Mouse (Mus musculus): Measurements from ENCODE around the gene Atp5c1. TPM values are rescaled to one million over a fixed set of nuclear protein-coding genes. Genes with fewer than 3 reads are reported as not detected.

Gene Atp5c1
- polyA plus RNA-seq, 1 experiment from 2014 or later = 585 TPM

DNA sequence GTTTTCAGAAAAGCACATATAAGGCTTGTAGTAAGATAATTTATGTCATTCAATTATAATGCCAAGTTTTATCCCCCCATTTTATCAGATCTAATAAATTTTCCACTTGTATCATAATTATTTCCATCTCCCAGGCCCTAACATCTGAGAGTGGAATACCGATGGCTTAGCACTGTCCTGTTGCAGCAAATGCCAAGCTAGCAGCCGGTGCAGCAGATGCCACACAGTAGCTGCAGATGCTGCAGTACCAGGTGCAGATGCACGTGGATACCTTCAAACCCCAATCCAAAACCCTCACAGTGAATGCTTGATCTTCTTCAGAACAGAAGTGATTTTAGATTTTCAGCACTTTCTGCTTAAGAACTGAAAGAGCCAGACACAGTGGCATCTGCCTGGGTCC is 45.3 kb downstream of the Atp5c1 start:
- Histone ChIP-seq H3K4me1 (replicated peaks; ENCODE audit: control insufficient read depth, insufficient read depth, low read length) (peaks cover 6% of the 10 kb centered on the region; the same call in 1 of the 2 replicates), H3K9ac (ENCODE audit: low read depth, low read length) (no peak overlapping the region), H3K9me3 (ENCODE audit: control insufficient read depth, low read length) (no peaks in the 10 kb centered on the region), H3K4me3 (ENCODE audit: low read depth, low read length) (no peak overlapping the region), H3K27ac (ENCODE audit: low read depth, low read length) (no peak overlapping the region), H3K4me2 (no peak overlapping the region), H3K36me3 (ENCODE audit: control insufficient read depth, insufficient read depth, low read length) (no peaks in the 10 kb centered on the region), H3K27me3 (replicated peaks; ENCODE audit: control insufficient read depth, insufficient read depth, low read length) (no peaks in the 10 kb centered on the region)
- DNase-seq (ENCODE audit: low spot score) = no peak
- WGBS = 86% methylated on average over 3 of the region's 3 CpGs
- ATAC-seq (replicated peaks; ENCODE audit: low FRiP score) = no peak

DNA sequence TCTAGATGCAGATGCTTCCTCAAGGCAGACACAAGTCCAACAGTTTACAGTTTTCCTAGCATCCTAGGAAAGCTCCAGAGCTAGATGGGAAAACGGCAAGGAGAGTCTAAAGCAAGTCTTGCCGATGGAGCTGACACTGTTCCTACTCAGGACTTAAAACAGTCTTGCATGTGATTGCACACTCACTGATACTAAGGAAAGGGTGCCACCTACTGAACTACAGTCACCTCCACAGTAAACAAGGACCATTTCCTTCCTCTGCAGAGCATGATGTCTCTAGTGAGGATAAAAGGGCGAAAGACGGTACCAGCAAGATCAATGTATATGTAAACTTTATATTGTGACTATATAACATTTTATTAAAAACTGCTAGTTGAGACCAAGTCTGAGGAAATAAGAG is 46.6 kb downstream of the Atp5c1 start:
- ATAC-seq (replicated peaks; ENCODE audit: low FRiP score) (0 out of 2 replicates have a peak, but pooled peaks have one; percentile 43), DNase-seq (ENCODE audit: low spot score) (no peak)
- Histone ChIP-seq H3K4me3 (ENCODE audit: low read depth, low read length) (no peak overlapping the region), H3K4me1 (replicated peaks; ENCODE audit: control insufficient read depth, insufficient read depth, low read length) (peaks cover 6% of the 10 kb centered on the region; the same call in 1 of the 2 replicates), H3K4me2 (no peak overlapping the region), H3K36me3 (ENCODE audit: control insufficient read depth, insufficient read depth, low read length) (no peaks in the 10 kb centered on the region), H3K9ac (ENCODE audit: low read depth, low read length) (no peak overlapping the region), H3K27me3 (replicated peaks; ENCODE audit: control insufficient read depth, insufficient read depth, low read length) (no peaks in the 10 kb centered on the region), H3K9me3 (ENCODE audit: control insufficient read depth, low read length) (no peaks in the 10 kb centered on the region), H3K27ac (ENCODE audit: low read depth, low read length) (no peak overlapping the region)
- WGBS = 57% methylated on average over 4 of the region's 4 CpGs

DNA sequence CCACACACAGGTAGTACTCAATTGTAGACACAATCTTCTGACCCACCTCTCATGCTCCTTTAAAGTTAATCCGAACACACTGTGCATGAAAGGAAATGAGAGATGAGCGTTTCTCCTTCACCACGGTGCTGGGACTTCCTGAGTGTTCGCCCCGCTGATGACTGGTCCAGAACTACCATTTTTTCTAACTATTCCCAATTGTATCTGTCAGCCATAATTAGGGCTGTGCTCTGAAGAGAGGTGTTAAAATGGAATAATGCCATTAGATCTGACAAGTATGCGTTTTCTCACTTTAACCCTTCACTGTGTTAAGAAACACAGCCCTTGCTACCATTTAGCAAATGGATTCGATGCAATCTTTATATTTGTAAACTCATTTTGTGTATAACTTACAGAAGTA is 50.6 kb downstream of the Atp5c1 start:
- Histone ChIP-seq H3K4me2 (no peak overlapping the region), H3K36me3 (ENCODE audit: control insufficient read depth, insufficient read depth, low read length) (no peaks in the 10 kb centered on the region; the same call in 1 of the 2 replicates), H3K4me1 (replicated peaks; ENCODE audit: control insufficient read depth, insufficient read depth, low read length) (peaks cover 9% of the 10 kb centered on the region; the same call in 1 of the 2 replicates), H3K4me3 (ENCODE audit: low read depth, low read length) (no peak overlapping the region), H3K9me3 (ENCODE audit: control insufficient read depth, low read length) (no peaks in the 10 kb centered on the region), H3K9ac (ENCODE audit: low read depth, low read length) (no peak overlapping the region), H3K27ac (ENCODE audit: low read depth, low read length) (no peak overlapping the region), H3K27me3 (replicated peaks; ENCODE audit: control insufficient read depth, insufficient read depth, low read length) (no peaks in the 10 kb centered on the region)
- DNase-seq (ENCODE audit: low spot score) (no peak), ATAC-seq (replicated peaks; ENCODE audit: low FRiP score) (no peak)
- whole genome bisulfite sequencing = 82% methylated on average over 7 of the region's 7 CpGs

DNA sequence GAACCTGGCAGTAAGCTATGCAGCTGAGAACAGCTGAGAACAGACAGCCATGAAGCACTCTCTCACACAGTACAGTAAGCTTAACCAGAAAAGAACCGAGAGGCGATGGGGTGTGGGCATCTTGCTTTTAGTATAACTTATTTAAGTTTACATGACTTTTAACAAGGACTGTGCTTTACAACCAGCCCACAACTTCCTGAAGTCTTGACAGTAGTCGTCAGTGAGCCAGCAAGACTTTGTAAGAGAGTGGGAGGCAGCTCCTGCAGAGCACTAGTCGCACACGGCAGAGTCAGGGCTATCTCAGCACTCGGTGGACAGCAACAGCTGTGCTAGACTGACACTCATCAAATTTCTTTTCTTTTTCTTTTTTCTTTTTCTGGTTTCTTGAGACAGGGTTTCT is 56.0 kb downstream of the Atp5c1 start:
- Histone ChIP-seq H3K4me1 (replicated peaks; ENCODE audit: control insufficient read depth, insufficient read depth, low read length) (0 out of 2 replicates have a peak, but pooled peaks cover 3% of the 10 kb centered on the region), H3K9me3 (ENCODE audit: control insufficient read depth, low read length) (no peaks in the 10 kb centered on the region), H3K36me3 (ENCODE audit: control insufficient read depth, insufficient read depth, low read length) (no peaks in the 10 kb centered on the region; the same call in 1 of the 2 replicates), H3K27me3 (replicated peaks; ENCODE audit: control insufficient read depth, insufficient read depth, low read length) (no peaks in the 10 kb centered on the region), H3K27ac (ENCODE audit: low read depth, low read length) (no peak overlapping the region), H3K4me2 (no peak overlapping the region), H3K4me3 (ENCODE audit: low read depth, low read length) (no peak overlapping the region), H3K9ac (ENCODE audit: low read depth, low read length) (no peak overlapping the region)
- ATAC-seq (replicated peaks; ENCODE audit: low FRiP score) (no peak), DNase-seq (ENCODE audit: low spot score) (no peak)
- WGBS = 75% methylated on average over 6 of the region's 6 CpGs

DNA sequence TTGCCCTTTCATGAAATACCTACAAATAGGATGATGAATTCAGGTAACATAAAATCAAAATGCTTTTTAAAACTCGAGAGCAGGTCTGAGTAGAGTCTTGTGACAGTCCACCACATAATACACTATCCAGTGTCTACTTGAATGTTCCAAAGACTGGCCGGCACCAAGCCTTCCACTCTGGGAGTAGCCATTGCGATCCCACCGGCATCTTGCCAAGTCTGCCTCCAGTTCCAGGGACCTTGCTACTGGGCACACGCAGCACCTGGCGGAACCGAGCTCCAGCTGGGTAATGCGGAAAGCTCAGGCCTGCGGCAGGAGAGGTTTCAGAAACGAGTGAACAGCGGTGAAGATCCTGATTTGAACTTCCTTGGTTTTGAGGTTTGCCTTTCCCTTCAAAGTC is 59.0 kb downstream of the Atp5c1 start:
- H3K9ac ChIP-seq (ENCODE audit: low read depth, low read length) = no peak overlapping the region
- ATAC-seq (replicated peaks; ENCODE audit: low FRiP score) (no peak), DNase-seq (ENCODE audit: low spot score) (no peak)
- H3K36me3 ChIP-seq (ENCODE audit: control insufficient read depth, insufficient read depth, low read length) = no peaks in the 10 kb centered on the region; the same call in 1 of the 2 replicates
- 89% methylated on average over 11 of the region's 11 CpGs for WGBS
- H3K4me2 ChIP-seq = no peak overlapping the region
- H3K9me3 ChIP-seq (ENCODE audit: control insufficient read depth, low read length) = no peaks in the 10 kb centered on the region
- H3K4me1 ChIP-seq (replicated peaks; ENCODE audit: control insufficient read depth, insufficient read depth, low read length) = no peaks in the 10 kb centered on the region
- no peak overlapping the region for H3K27ac ChIP-seq (ENCODE audit: low read depth, low read length)
- H3K4me3 ChIP-seq (ENCODE audit: low read depth, low read length) = no peak overlapping the region
- no peaks in the 10 kb centered on the region for H3K27me3 ChIP-seq (replicated peaks; ENCODE audit: control insufficient read depth, insufficient read depth, low read length)

DNA sequence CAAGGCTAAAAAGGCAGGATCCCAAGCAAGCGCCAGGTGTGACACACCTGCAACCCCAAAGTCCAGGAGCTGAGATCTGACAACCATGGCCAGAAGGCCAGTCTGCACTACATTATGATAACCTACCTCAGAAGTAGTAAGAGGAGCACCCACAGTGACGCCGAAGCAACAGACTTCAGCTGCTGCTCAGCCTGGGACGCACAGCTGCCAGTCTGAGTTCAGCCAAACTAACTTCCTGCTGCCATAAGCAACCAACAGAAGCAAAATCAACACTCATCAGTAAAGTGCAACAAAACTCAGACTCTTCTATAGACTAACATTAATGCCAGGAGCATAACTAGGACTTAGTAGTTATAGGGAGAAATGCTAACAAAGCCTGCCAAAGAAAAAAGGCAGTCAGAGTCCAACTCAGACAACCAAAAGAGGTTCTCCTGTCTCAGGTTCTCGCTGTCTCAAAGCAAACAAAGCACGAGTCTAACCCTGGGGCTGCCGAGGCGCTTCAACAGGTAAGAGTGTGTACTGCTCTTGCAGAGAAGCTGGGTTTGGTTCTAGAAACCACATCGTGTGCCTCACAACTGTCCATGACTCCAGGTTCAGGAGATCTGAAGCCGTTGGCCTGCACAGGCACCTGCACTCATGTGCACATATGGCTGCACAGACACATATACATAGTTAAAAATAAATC is 65.2 kb downstream of the Atp5c1 start:
- Histone ChIP-seq H3K9me3 (ENCODE audit: control insufficient read depth, low read length) (no peaks in the 10 kb centered on the region), H3K27ac (ENCODE audit: low read depth, low read length) (no peak overlapping the region), H3K4me1 (replicated peaks; ENCODE audit: control insufficient read depth, insufficient read depth, low read length) (no peaks in the 10 kb centered on the region), H3K9ac (ENCODE audit: low read depth, low read length) (no peak overlapping the region), H3K27me3 (replicated peaks; ENCODE audit: control insufficient read depth, insufficient read depth, low read length) (no peaks in the 10 kb centered on the region), H3K36me3 (ENCODE audit: control insufficient read depth, insufficient read depth, low read length) (no peaks in the 10 kb centered on the region), H3K4me3 (ENCODE audit: low read depth, low read length) (no peak overlapping the region), H3K4me2 (no peak overlapping the region)
- DNase-seq (ENCODE audit: low spot score) (no peak), ATAC-seq (replicated peaks; ENCODE audit: low FRiP score) (no peak)
- WGBS = 80% methylated on average over 10 of the region's 10 CpGs

DNA sequence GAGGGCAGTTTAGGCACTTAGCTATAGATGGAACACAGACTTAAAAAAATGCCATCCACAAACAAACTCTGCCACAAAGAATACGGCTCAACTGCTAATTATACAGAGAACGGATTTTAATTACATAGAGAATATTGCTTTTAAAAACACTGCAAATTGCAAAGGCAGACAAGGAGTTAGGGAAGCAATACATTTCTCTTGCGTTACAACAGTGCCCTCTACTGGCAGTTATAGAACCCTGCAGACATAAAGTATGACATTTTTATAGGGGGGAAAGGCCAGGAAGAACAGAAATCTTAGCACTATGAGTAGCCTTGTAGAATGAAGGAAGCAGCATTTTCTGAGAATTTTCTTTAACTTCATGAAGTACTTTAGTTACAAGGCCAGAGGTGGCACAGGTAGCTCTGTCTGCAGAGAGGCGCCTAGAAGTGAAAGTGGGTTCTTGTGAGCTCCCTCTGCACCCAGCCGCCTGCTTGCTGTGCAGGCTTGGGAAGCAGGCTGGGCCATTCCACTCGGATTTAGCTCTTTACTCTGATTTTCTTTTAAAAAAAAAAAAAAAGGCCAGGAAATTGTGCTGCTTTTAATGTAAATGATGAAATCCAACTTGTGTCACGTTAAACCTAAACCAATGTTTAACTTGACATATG is 69.9 kb downstream of the Atp5c1 start:
- Histone ChIP-seq H3K9ac (ENCODE audit: low read depth, low read length) (no peak overlapping the region), H3K36me3 (ENCODE audit: control insufficient read depth, insufficient read depth, low read length) (no peaks in the 10 kb centered on the region), H3K4me2 (no peak overlapping the region), H3K9me3 (ENCODE audit: control insufficient read depth, low read length) (no peaks in the 10 kb centered on the region), H3K27me3 (replicated peaks; ENCODE audit: control insufficient read depth, insufficient read depth, low read length) (no peaks in the 10 kb centered on the region), H3K4me1 (replicated peaks; ENCODE audit: control insufficient read depth, insufficient read depth, low read length) (peaks cover 22% of the 10 kb centered on the region), H3K4me3 (ENCODE audit: low read depth, low read length) (no peak overlapping the region), H3K27ac (ENCODE audit: low read depth, low read length) (no peak overlapping the region)
- DNase-seq (ENCODE audit: low spot score) = no peak
- ATAC-seq (replicated peaks; ENCODE audit: low FRiP score) = no peak
- 41% methylated on average over 7 of the region's 7 CpGs for WGBS

DNA sequence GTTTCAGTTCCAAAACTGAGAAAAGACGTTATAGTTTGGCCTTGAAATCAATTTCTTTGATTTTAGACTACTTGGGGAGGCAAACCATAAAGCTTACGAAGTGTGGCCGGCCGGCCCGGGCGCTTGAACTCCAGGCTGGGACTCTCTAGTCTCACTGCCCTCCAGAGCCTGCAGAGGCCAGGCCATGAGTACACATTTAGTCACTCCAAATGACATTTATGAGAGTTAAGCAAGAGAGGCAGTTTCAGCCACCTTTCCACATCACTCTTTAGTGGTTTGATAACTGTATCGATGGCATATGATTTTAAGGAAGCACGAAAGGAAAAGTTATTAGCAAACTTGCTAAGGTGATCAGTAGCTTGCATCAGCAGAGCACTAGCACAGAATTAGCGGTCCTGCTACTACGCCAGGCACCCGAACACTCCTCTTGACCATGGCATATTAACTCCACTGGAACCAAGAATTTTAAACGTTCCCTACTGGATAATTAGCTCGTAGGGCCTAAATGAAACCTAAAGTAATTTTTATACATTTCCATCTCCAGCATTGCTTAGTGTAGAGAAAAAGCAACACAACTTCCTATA is 70.5 kb downstream of the Atp5c1 start:
- no peaks in the 10 kb centered on the region for H3K9me3 ChIP-seq (ENCODE audit: control insufficient read depth, low read length)
- 84% methylated on average over 13 of the region's 13 CpGs for whole genome bisulfite sequencing
- no peak overlapping the region for H3K9ac ChIP-seq (ENCODE audit: low read depth, low read length)
- no peaks in the 10 kb centered on the region for H3K27me3 ChIP-seq (replicated peaks; ENCODE audit: control insufficient read depth, insufficient read depth, low read length)
- DNase-seq (ENCODE audit: low spot score) (no peak), ATAC-seq (replicated peaks; ENCODE audit: low FRiP score) (no peak)
- H3K27ac ChIP-seq (ENCODE audit: low read depth, low read length) = no peak overlapping the region
- H3K4me2 ChIP-seq = no peak overlapping the region
- no peak overlapping the region for H3K4me3 ChIP-seq (ENCODE audit: low read depth, low read length)
- peaks cover 22% of the 10 kb centered on the region for H3K4me1 ChIP-seq (replicated peaks; ENCODE audit: control insufficient read depth, insufficient read depth, low read length)
- H3K36me3 ChIP-seq (ENCODE audit: control insufficient read depth, insufficient read depth, low read length) = no peaks in the 10 kb centered on the region
